Mouse (Mus musculus): ENCODE measurements around the gene Gucy1b2.

DNA sequence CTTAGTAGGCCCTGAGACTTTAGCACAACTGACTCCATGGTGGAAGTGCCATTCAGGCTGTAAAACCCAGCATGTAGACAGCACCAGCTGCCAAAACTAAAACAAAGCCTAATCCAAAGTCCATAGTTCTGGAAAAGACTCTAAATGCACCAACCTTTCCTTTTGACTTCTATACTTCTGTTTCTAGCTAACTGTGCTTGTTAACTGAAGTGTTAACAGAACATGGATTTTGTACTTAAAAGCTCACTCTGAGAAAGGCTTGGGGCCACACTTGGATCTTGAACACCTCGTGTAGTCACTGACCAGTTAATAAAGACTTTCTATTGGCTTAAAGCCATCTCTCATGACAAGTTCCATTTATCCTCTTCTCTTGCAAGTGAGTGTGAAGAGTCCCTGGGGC lies 13.1 kb downstream of the Gucy1b2 start:
- TF ChIP-seq EP300 (IDR thresholded peaks at IDR 0.05; ENCODE audit: low read depth): no peak
- no peak for TF ChIP-seq CTCF (IDR thresholded peaks at IDR 0.05; ENCODE audit: low read depth)
